Mouse (Mus musculus): ENCODE measurements around the gene Pum2. TPM values are rescaled to one million over a fixed set of nuclear protein-coding genes. Genes with fewer than 3 reads are reported as not detected.
"Not testable (repeated sequence)": the region's sequence is repeated elsewhere in the genome, so short reads cannot be mapped to it uniquely, and the experiment has no call there.

The Pum2 gene
- total RNA-seq, 1 experiment, result 74.8 TPM

DNA sequence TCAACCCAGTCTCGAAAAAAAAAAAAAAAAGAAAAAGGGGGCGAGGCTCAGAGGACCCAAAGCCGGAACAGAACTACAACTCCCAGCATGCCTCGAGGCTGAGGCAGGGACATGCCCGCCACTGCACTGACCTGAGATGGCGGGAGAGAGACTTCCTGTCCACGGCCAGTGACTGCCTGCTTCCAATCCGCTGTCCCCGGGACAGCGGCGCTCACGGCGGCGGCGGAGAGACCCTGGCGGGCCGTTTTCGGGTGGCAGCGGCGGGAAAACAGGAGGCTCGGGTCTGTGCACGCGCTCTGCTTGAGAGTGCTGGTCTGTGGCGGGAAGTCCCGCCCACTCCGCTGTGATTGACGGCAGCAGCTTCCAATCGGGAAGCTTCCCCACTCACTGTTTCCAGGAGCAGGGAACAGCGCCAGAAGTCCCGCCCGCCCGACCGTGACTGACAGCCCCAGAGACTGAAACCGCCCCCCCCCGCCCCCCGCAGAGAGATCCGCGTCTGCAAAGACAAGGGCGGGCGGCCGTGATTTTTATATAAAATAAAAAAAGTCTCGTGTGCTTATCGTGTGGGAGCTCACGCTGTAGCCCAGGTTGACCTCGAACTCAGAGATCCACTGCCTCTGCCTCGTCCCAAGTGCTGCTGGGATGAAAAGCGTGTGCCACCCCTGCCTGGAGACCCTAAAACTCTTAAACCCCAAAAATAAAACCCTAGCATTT lies 33.1 kb upstream of the Pum2 start:
- H3K4me1 ChIP-seq (ENCODE audit: control insufficient read depth in 2 of 2, insufficient read depth in 2 of 2, low read length in 2 of 2, poor library complexity in 1 of 2), result no peaks in the 10 kb centered on the region
- H3K9ac ChIP-seq (ENCODE audit: insufficient read depth, low read depth, low read length, poor library complexity, severe bottlenecking), result peak overlapping the region; percentile 99
- TF ChIP-seq ZNF384 (IDR thresholded peaks at IDR 0.05; ENCODE audit: low read depth, low read length), result peak; percentile 98
- TF ChIP-seq HCFC1 (IDR thresholded peaks at IDR 0.05; ENCODE audit: borderline replicate concordance, insufficient read depth, low read length), result peak; percentile 97
- TF ChIP-seq CHD2 (IDR thresholded peaks at IDR 0.05; ENCODE audit: low read depth, low read length), result peak; percentile 82
- no peak for TF ChIP-seq ZC3H11A (IDR thresholded peaks at IDR 0.05; ENCODE audit: borderline replicate concordance, low read depth, low read length)
- no peak for TF ChIP-seq MAFK (IDR thresholded peaks at IDR 0.05; ENCODE audit: insufficient read depth, low read depth, low read length)
- H3K36me3 ChIP-seq (ENCODE audit: control insufficient read depth, insufficient read depth, low read length, poor library complexity, severe bottlenecking), result no peaks in the 10 kb centered on the region
- H3K4me3 ChIP-seq (ENCODE audit: insufficient read depth in 1 of 2, low read depth in 1 of 2, low read length in 2 of 2, poor library complexity in 1 of 2, severe bottlenecking in 1 of 2), result peak overlapping the region; percentile 92 to 100
- H3K27ac ChIP-seq (ENCODE audit: insufficient read depth, low read depth, low read length, poor library complexity, severe bottlenecking), result peak overlapping the region; percentile 95
- no peaks in the 10 kb centered on the region for H3K9me3 ChIP-seq (ENCODE audit: control insufficient read depth, insufficient read depth, low read depth, low read length)
- peak; percentile 83 for DNase-seq (ENCODE audit: low read depth, low spot score)
- in situ Hi-C loops (cut with MboI; ENCODE audit: low sequenced_read_pairs in 2 of 2, unreplicated experiment in 2 of 2), result no loop called here

DNA sequence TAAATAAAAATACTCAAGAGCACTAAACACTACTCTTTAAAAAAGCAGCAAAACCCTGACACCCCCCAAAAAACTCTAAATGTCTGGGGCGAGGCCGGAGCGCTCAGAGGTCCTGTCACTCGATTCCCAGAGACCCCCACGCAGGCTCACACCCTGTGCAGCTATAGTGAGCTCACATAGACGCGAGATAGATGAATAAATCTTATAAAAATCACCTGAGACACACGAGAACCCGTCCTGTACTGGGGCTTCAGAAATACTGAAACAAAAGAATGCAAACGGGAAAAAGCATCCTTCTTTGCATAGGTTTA lies 32.6 kb upstream of the Pum2 start:
- no peaks in the 10 kb centered on the region for H3K9me3 ChIP-seq (ENCODE audit: control insufficient read depth, insufficient read depth, low read depth, low read length)
- H3K4me1 ChIP-seq (ENCODE audit: control insufficient read depth in 2 of 2, insufficient read depth in 2 of 2, low read length in 2 of 2, poor library complexity in 1 of 2), result no peaks in the 10 kb centered on the region
- peak overlapping the region; percentile 81; the same call in 1 of the 2 replicates for H3K9ac ChIP-seq (ENCODE audit: insufficient read depth, low read depth, low read length, poor library complexity, severe bottlenecking)
- in situ Hi-C loops (cut with MboI; ENCODE audit: low sequenced_read_pairs in 2 of 2, unreplicated experiment in 2 of 2), result no loop called here
- no peak overlapping the region for H3K27ac ChIP-seq (ENCODE audit: insufficient read depth, low read depth, low read length, poor library complexity, severe bottlenecking)
- no peaks in the 10 kb centered on the region for H3K36me3 ChIP-seq (ENCODE audit: control insufficient read depth, insufficient read depth, low read length, poor library complexity, severe bottlenecking)
- no peak for TF ChIP-seq ZNF384 (IDR thresholded peaks at IDR 0.05; ENCODE audit: low read depth, low read length)
- TF ChIP-seq ZC3H11A (IDR thresholded peaks at IDR 0.05; ENCODE audit: borderline replicate concordance, low read depth, low read length), result no peak
- no peak for TF ChIP-seq MAFK (IDR thresholded peaks at IDR 0.05; ENCODE audit: insufficient read depth, low read depth, low read length)
- TF ChIP-seq HCFC1 (IDR thresholded peaks at IDR 0.05; ENCODE audit: borderline replicate concordance, insufficient read depth, low read length), result no peak
- no peak for TF ChIP-seq CHD2 (IDR thresholded peaks at IDR 0.05; ENCODE audit: low read depth, low read length)
- peak overlapping the region; percentile 92 to 100 for H3K4me3 ChIP-seq (ENCODE audit: insufficient read depth in 1 of 2, low read depth in 1 of 2, low read length in 2 of 2, poor library complexity in 1 of 2, severe bottlenecking in 1 of 2)
- no peak for DNase-seq (ENCODE audit: low read depth, low spot score)

DNA sequence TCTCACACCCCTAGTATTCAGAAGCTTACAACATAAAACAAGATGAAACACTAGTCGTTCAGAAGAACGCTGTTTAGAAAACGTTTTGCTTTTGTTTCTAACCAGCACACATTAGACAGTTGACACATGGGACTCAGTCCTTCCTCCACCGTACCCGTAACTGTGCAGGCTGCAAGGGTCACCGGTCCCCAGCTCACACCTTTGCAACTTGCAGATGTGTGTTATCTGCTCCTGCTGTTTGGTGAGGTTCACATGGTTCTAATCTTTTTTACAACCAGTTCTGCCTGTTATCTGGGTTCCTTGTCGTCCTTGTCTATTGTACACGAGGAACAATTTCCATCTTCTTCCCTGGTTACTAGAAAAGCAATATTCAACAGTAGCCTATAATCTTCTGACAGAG lies 25.7 kb upstream of the Pum2 start:
- H3K9ac ChIP-seq (ENCODE audit: insufficient read depth, low read depth, low read length, poor library complexity, severe bottlenecking); H3K4me1 ChIP-seq (ENCODE audit: control insufficient read depth in 2 of 2, insufficient read depth in 2 of 2, low read length in 2 of 2, poor library complexity in 1 of 2); H3K4me3 ChIP-seq (ENCODE audit: insufficient read depth in 1 of 2, low read depth in 1 of 2, low read length in 2 of 2, poor library complexity in 1 of 2, severe bottlenecking in 1 of 2); in situ Hi-C loops (cut with MboI; ENCODE audit: low sequenced_read_pairs in 2 of 2, unreplicated experiment in 2 of 2); H3K36me3 ChIP-seq (ENCODE audit: control insufficient read depth, insufficient read depth, low read length, poor library complexity, severe bottlenecking); DNase-seq (ENCODE audit: low read depth, low spot score); H3K27ac ChIP-seq (ENCODE audit: insufficient read depth, low read depth, low read length, poor library complexity, severe bottlenecking); H3K9me3 ChIP-seq (ENCODE audit: control insufficient read depth, insufficient read depth, low read depth, low read length): not testable (repeated sequence)

DNA sequence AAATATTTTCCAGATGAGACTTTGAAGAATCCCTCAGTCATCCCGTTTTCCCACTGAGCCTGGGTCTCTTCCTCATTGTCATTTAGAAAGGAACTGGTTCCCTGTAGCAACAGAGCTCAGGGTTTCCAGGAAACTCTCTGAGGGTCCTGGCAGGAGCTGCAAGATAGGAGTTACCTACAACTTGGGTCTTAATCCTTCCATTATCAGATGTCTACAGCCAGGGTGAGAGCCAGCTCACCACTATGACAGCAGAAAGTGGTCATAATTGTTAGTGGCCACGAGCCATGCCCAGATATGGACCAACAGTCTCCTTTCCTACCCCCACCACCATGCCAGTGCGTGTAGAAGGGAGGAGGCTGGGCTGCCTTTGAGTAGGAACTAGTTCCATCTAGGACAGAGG lies 23.9 kb upstream of the Pum2 start:
- H3K36me3 ChIP-seq (ENCODE audit: control insufficient read depth, insufficient read depth, low read length, poor library complexity, severe bottlenecking); H3K27ac ChIP-seq (ENCODE audit: insufficient read depth, low read depth, low read length, poor library complexity, severe bottlenecking); H3K9me3 ChIP-seq (ENCODE audit: control insufficient read depth, insufficient read depth, low read depth, low read length); H3K4me3 ChIP-seq (ENCODE audit: insufficient read depth in 1 of 2, low read depth in 1 of 2, low read length in 2 of 2, poor library complexity in 1 of 2, severe bottlenecking in 1 of 2); H3K4me1 ChIP-seq (ENCODE audit: control insufficient read depth in 2 of 2, insufficient read depth in 2 of 2, low read length in 2 of 2, poor library complexity in 1 of 2); DNase-seq (ENCODE audit: low read depth, low spot score); H3K9ac ChIP-seq (ENCODE audit: insufficient read depth, low read depth, low read length, poor library complexity, severe bottlenecking); in situ Hi-C loops (cut with MboI; ENCODE audit: low sequenced_read_pairs in 2 of 2, unreplicated experiment in 2 of 2): not testable (repeated sequence)

DNA sequence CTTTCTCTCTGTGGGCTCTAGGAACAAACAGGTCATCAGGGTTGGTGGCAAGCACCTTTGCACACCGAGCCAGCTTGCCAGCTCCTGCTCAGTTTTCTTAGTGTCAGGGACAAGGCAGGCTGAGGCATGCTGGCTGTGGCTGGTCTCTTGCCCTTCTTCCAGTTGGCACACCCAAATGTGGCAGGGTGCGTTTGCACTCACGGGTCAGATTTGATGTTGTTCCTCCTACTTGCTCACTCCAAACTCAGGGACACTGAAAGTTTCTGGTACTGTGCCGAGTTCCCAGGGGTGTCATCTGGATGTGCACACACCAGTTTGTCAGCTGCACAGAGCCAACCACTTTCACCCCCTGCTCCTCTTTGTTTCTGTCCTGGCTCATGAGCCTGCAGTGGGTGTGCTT lies 17.3 kb upstream of the Pum2 start:
- Histone ChIP-seq H3K9ac (ENCODE audit: insufficient read depth, low read depth, low read length, poor library complexity, severe bottlenecking) (no peak overlapping the region), H3K4me3 (ENCODE audit: insufficient read depth in 1 of 2, low read depth in 1 of 2, low read length in 2 of 2, poor library complexity in 1 of 2, severe bottlenecking in 1 of 2) (no peak overlapping the region), H3K4me1 (ENCODE audit: control insufficient read depth in 2 of 2, insufficient read depth in 2 of 2, low read length in 2 of 2, poor library complexity in 1 of 2) (no peaks in the 10 kb centered on the region), H3K9me3 (ENCODE audit: control insufficient read depth, insufficient read depth, low read depth, low read length) (no peaks in the 10 kb centered on the region), H3K36me3 (ENCODE audit: control insufficient read depth, insufficient read depth, low read length, poor library complexity, severe bottlenecking) (no peaks in the 10 kb centered on the region), H3K27ac (ENCODE audit: insufficient read depth, low read depth, low read length, poor library complexity, severe bottlenecking) (no peak overlapping the region)
- no peak for TF ChIP-seq ZNF384 (IDR thresholded peaks at IDR 0.05; ENCODE audit: low read depth, low read length)
- TF ChIP-seq MAFK (IDR thresholded peaks at IDR 0.05; ENCODE audit: insufficient read depth, low read depth, low read length), result no peak
- TF ChIP-seq HCFC1 (IDR thresholded peaks at IDR 0.05; ENCODE audit: borderline replicate concordance, insufficient read depth, low read length), result no peak
- no peak for TF ChIP-seq ZC3H11A (IDR thresholded peaks at IDR 0.05; ENCODE audit: borderline replicate concordance, low read depth, low read length)
- TF ChIP-seq CHD2 (IDR thresholded peaks at IDR 0.05; ENCODE audit: low read depth, low read length), result no peak
- DNase-seq (ENCODE audit: low read depth, low spot score), result no peak
- in situ Hi-C loops (cut with MboI; ENCODE audit: low sequenced_read_pairs in 2 of 2, unreplicated experiment in 2 of 2), result no loop called here

Data from ES-E14 (cell line).